Mouse (Mus musculus) liver, embryonic 12.5 days (tissue): ENCODE results near the gene Grik5. TPM values are rescaled to one million over a fixed set of nuclear protein-coding genes. Genes with fewer than 3 reads are reported as not detected.

Experiments
- ATAC-seq: fragments of 200-750 bp; cut with Nextera tagmentation; 2 replicates; pipeline ENCODE4 v1.8.0; 2017; ENCODE audit warnings: moderate number of reproducible peaks, mild to moderate bottlenecking, moderate library complexity
- H3K27ac ChIP-seq: fragments of 300-500 bp; sonication (generic); 2 replicates; pipeline ENCODE4 v1.5.1; 2016; ENCODE audit warnings: mild to moderate bottlenecking
- H3K27me3 ChIP-seq: fragments of 300-500 bp; sonication (generic); replicated peaks from 2 replicates; pipeline ENCODE4 v1.6.1; 2016; ENCODE audit warnings: mild to moderate bottlenecking, moderate library complexity
- H3K36me3 ChIP-seq: fragments of 300-500 bp; sonication (generic); 2 replicates; pipeline ENCODE4 v1.6.1; 2016; ENCODE audit warnings: mild to moderate bottlenecking, moderate library complexity
- H3K4me1 ChIP-seq: fragments of 300-500 bp; sonication (generic); 2 replicates; pipeline ENCODE4 v1.6.1; 2016
- H3K4me2 ChIP-seq: fragments of 300-500 bp; sonication (generic); 2 replicates; pipeline ENCODE4 v1.6.1; 2016; ENCODE audit warnings: mild to moderate bottlenecking, moderate library complexity
- H3K4me3 ChIP-seq: fragments of 300-500 bp; sonication (generic); 2 replicates; pipeline ENCODE4 v1.5.1; 2016; ENCODE audit warnings: mild to moderate bottlenecking, moderate library complexity
- H3K9ac ChIP-seq: fragments of 300-500 bp; sonication (generic); 2 replicates; pipeline ENCODE4 v1.6.1; 2016; ENCODE audit warnings: mild to moderate bottlenecking, moderate library complexity
- H3K9me3 ChIP-seq: fragments of 300-500 bp; sonication (generic); replicated peaks from 2 replicates; pipeline ENCODE4 v1.6.1; 2016; ENCODE audit warnings: mild to moderate bottlenecking, moderate library complexity
- WGBS: fragments of 180-500 bp; shearing (Covaris S2); methylation state at CpG from one replicate; pipeline ENCODE4 v1.1.7; 2016; ENCODE audit not compliant: insufficient replicate concordance; 5-methylcytosine and 5-hydroxymethylcytosine counted together
- polyA plus RNA-seq: library from polyadenylated mRNA; unstranded; fragments of >200 nt; fragmentation: Nextera tagmentation; extraction: Ambion mirVana; gene quantifications from 2 replicates; pipeline ENCODE4 v1.2.1, GENCODE M21; 2016

Grik5 gene
- 2.5 and 3.0 TPM in 2 replicates for polyA plus RNA-seq

DNA sequence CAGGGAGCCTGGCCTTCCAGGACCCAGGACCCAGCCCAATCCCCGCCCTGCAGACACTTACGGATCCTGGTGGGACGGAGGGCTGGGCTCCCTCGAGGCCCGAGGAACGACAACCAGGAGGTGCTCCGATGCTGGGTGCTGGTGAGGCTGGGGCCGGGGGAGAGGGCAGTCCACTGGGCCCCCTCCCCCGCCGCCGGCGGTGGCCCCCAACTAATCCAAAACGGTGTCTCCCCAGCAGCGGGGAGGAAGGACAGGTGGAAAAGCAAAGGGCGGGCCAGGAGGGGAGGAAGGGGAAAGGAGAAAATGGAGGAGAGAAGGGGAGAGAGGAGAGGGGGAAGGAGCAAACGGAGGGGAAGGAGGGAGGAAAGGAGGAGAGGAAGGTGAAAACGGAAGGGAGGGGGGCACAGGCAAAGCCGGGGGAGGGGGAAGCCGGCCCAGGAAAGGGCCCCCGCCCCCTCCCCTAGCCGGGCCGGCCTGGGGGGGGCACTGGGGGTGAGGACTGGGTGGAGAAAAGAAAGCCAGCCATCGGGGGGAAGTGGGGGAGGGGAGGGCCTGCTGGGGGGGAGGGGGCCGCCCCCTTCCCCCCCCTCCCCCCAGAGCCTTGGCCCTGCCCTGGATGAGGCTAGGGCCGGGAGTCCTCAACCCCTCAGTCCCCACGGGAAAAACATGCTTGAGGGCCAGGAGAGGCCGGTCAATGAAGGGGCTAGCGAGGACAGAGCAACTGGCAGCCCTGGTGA lies at the start of gene Grik5, which contains the start of gene Zfp574:
Gene Grik5 (minus strand): TSS at position 368 of the 737 bp plus-strand sequence.
Gene Zfp574 (plus strand): TSS at position 589 of the 737 bp plus-strand sequence.
- Histone ChIP-seq H3K9me3 (no peaks in the 10 kb centered on the region), H3K4me3 (peak within 1 kb of the TSS; percentile 64), H3K27me3 (peaks cover 3% of the 10 kb centered on the region; the same call in 1 of the 2 replicates), H3K36me3 (peaks cover 15% of the 10 kb centered on the region), H3K27ac (peak within 1 kb of the TSS; percentile 69), H3K4me2 (peak within 1 kb of the TSS; percentile 94), H3K9ac (peak within 1 kb of the TSS; percentile 79), H3K4me1 (peaks cover 60% of the 10 kb centered on the region)
- no peak for ATAC-seq
- 3% methylated on average over 27 of the region's 28 CpGs for WGBS

DNA sequence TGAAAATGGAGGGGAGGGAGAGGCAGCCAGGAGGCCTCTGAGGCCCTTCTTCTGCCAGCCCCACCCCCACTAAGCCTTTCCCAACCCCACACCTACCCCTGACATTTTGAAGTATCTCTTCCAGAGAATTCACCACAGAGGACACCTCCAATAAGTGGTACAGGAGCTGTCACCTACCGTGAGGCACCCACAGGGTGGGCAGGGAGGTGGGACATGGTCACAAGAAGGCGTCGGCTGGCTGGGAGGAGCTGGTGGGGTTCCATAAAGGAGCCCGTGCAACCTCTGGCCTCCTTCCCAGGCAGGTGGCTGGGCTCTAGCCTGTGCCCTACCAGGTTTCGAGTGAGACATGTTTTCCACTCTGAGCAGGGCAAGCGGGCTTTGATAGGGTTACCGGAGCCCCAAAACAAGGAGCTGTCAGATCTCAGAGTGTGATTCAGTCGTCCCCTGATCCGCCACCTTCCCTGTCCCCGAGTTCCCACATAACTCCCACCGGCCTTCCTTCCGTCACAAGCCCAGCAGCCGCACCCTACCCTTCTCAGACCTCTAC lies 49.2 kb upstream of the Grik5 start:
- WGBS: 70% methylated on average over 13 of the region's 13 CpGs
- H3K4me3 ChIP-seq: no peak overlapping the region
- H3K27ac ChIP-seq: no peak overlapping the region
- no peaks in the 10 kb centered on the region for H3K9me3 ChIP-seq
- no peak overlapping the region for H3K9ac ChIP-seq
- no peaks in the 10 kb centered on the region for H3K27me3 ChIP-seq
- no peak overlapping the region for H3K4me2 ChIP-seq
- no peak for ATAC-seq
- H3K36me3 ChIP-seq: no peaks in the 10 kb centered on the region
- H3K4me1 ChIP-seq: peaks cover 17% of the 10 kb centered on the region

DNA sequence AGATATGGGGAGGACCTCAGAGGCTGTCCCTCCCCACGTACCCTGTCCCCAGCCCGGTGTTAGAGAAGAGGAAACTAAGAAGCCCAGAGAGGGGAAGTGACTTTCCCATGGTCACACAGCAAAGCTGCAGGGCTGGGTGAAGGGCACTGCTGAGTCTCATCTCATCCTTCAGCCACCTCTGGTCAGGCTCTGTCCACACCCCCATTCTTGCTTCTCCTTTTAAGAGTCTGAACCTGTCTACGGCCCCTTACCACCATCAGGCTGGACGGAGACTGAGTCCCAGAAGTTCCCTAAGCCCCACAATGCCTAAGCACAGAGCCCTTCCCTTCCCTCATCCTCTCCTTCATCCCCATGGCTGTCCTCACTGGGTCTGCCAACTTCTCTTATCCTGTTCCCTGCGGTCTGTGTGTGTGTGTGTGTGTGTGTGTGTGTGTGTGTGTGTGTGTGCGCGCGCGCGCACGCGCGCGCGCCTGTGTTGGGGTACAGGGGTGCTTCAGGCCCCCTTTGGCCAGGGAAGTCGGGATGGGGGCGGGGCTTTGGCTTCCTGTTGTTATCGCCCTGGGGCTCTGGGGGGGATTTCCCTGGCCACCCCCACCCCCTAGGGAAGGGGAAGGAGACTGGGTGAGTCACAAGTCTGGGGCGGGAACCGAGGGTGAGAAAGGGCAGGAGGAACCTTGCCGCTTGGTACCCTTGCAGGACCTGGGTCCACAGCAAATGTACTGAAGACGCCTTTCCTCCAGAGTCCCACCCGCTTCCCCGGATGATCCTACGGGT lies 48.1 kb upstream of the Grik5 start:
- 43% methylated on average over 25 of the region's 25 CpGs for WGBS
- no peak overlapping the region for H3K9ac ChIP-seq
- peaks cover 17% of the 10 kb centered on the region for H3K4me1 ChIP-seq
- no peaks in the 10 kb centered on the region for H3K36me3 ChIP-seq
- no peak overlapping the region for H3K27ac ChIP-seq
- peak; percentile 42; the same call in 1 of the 2 replicates for ATAC-seq
- H3K4me3 ChIP-seq: no peak overlapping the region
- peaks cover 4% of the 10 kb centered on the region; the same call in 1 of the 2 replicates for H3K27me3 ChIP-seq
- no peaks in the 10 kb centered on the region for H3K9me3 ChIP-seq
- H3K4me2 ChIP-seq: 0 out of 2 replicates have a peak overlapping the region, but pooled peaks have one; percentile 13

DNA sequence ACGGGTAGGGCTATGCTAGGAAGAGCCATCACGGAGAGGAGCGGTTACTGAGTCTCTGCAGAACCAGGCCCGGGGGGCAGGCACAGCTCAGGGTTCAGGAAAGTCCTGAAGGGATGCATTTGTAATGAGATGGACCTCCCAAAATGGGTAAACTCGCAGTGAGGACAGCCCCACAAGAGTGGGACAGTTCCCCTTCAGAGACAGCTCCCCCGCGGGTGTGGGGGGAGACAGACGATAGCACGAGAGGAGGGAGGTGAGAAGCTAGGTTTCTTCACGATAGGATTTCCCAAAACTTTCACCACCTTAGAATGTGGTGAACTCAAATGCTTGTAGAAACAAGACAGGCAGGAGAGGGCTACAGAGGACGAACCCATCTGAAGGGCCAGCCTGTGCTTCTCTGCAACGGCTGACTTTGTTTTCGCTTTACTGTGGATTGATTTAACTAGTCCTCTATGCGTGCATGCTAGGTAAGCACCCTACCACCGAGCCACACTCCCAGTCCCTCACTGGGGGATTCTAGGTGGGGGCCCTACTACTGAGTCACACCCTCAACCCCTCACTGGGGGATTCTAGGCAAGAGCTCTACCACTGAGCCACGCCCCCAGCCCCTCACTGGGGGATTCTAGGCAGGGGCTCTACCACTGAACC lies 40.9 kb upstream of the Grik5 start:
- Histone ChIP-seq H3K27me3 (peaks cover 17% of the 10 kb centered on the region), H3K4me1 (no peaks in the 10 kb centered on the region), H3K4me3 (no peak overlapping the region), H3K36me3 (no peaks in the 10 kb centered on the region), H3K9ac (no peak overlapping the region), H3K9me3 (no peaks in the 10 kb centered on the region), H3K4me2 (no peak overlapping the region), H3K27ac (no peak overlapping the region)
- no peak for ATAC-seq
- 72% methylated on average over 16 of the region's 16 CpGs for WGBS

DNA sequence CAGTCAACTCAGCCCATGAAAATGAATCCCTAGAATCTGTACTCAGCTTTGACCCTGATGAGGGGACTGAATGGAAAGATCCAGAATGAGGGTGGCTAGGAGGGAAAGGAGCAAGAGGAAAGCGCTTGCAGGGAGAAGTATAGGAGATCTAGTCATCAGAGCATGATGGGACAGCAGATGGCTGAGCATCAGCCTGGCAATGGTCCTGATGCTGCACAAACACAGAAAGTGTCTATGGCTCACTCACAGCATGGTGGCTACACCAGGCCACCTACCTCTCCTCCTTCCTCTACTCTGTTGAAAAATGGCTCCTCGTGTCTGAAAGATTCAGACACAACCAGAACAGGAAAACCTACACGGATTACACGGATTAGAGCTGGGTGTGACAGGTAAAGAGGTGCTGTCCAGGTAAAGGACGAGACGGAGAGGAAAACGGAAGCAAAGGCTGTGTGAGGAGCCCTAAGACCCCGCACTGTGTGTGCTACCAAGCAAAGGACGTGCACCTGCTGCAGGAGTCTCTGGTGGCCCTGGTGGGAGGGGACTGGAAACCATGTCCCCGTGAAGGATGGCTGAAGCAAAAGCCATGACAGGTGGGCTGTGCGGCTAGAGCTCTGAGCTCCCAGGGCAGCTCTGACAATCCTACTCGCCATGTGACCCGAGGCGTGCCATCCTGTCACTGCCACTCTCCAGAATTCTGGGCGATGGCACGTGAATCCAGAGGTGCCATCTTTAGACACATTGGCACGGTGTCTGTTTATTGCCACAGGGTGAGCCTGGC lies 40.2 kb upstream of the Grik5 start:
- Histone ChIP-seq H3K4me2 (no peak overlapping the region), H3K9ac (no peak overlapping the region), H3K4me3 (no peak overlapping the region), H3K9me3 (no peaks in the 10 kb centered on the region), H3K4me1 (no peaks in the 10 kb centered on the region), H3K36me3 (no peaks in the 10 kb centered on the region), H3K27ac (no peak overlapping the region), H3K27me3 (peaks cover 17% of the 10 kb centered on the region)
- WGBS: 78% methylated on average over 17 of the region's 17 CpGs
- no peak for ATAC-seq

DNA sequence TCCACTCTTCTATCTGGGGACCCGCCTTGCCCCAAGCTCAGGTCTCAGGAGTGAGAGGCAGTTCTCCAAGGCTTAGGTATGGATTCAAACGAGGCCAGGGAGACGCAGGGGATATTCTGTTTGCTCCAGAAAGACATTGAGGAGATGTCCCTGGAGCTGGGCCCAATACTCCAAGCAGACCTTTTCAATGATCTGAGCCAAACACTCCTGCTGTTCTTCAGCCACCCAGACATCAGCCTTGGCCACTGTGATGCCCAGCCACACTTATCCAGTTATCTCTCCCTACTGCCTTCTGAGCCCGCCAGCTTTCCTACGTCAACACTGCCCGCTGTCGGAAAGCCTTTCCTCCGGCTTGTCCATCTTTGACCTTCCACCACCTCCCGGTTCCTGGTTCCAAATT lies 38.2 kb upstream of the Grik5 start:
- Histone ChIP-seq H3K36me3 (no peaks in the 10 kb centered on the region), H3K4me2 (no peak overlapping the region), H3K27me3 (peaks cover 14% of the 10 kb centered on the region), H3K9me3 (no peaks in the 10 kb centered on the region), H3K4me1 (peaks cover 4% of the 10 kb centered on the region; the same call in 1 of the 2 replicates), H3K9ac (no peak overlapping the region), H3K4me3 (no peak overlapping the region), H3K27ac (no peak overlapping the region)
- no peak for ATAC-seq
- 75% methylated on average over 9 of the region's 9 CpGs for WGBS

DNA sequence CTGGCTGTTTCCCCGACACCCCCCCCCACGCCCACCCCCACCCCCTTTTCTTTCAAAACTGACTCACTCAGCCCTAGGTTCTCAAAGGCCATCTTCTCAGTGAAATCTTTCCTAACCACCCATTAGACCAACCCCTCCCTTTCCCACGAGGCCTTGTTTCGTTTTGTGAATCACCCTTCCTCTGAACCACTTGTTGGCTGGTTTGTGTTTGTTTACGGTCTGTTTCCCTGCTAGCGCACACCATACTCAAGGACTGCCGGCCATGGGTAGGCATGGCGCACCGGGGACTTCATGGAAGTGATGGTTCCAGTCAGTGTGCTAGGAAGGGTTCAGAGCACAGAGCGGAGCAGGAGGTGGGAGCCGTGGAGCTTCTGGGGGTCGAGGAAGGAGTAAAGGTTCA lies 37.2 kb upstream of the Grik5 start:
- H3K4me1 ChIP-seq: peaks cover 4% of the 10 kb centered on the region; the same call in 1 of the 2 replicates
- no peaks in the 10 kb centered on the region for H3K36me3 ChIP-seq
- H3K4me3 ChIP-seq: no peak overlapping the region
- H3K27ac ChIP-seq: no peak overlapping the region
- WGBS: 68% methylated on average over 12 of the region's 12 CpGs
- no peak overlapping the region for H3K9ac ChIP-seq
- peaks cover 5% of the 10 kb centered on the region; the same call in 1 of the 2 replicates for H3K27me3 ChIP-seq
- H3K9me3 ChIP-seq: no peaks in the 10 kb centered on the region
- H3K4me2 ChIP-seq: no peak overlapping the region
- no peak for ATAC-seq

DNA sequence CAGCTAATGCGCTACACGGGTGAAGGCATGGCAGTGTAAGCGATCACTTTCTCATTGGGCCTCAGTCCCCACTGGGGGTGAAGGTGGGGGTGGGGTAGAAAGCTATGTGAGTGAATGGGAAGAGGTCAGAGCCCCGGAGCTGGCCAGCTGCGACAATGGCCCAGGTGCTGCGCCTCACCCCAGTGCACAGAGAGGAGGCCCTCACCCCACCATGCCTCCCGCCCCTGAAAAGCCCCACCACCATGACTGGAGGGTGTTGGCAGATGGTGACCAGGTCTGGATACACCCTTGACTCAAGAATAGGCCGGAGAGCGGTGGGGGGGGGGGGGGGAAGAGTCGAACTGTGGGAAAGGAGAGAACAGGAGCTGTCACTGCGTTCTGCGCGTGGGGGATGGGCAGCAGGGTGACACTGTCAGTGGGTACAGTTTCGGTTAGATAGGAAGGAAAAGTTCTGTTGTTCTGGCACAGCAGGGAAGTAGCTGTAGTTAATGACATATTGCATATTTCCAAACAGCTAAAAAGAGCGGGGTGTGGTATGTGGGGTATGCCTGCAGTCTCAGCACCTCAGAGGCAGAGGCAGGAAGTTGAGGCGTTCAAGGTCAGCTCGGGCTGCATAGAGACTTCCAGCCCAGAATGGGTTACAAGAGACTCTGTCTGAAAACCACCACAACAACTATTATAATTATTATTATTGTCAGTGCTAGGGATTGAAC lies 34.8 kb upstream of the Grik5 start:
- ATAC-seq: peak; percentile 35; the same call in 1 of the 2 replicates

DNA sequence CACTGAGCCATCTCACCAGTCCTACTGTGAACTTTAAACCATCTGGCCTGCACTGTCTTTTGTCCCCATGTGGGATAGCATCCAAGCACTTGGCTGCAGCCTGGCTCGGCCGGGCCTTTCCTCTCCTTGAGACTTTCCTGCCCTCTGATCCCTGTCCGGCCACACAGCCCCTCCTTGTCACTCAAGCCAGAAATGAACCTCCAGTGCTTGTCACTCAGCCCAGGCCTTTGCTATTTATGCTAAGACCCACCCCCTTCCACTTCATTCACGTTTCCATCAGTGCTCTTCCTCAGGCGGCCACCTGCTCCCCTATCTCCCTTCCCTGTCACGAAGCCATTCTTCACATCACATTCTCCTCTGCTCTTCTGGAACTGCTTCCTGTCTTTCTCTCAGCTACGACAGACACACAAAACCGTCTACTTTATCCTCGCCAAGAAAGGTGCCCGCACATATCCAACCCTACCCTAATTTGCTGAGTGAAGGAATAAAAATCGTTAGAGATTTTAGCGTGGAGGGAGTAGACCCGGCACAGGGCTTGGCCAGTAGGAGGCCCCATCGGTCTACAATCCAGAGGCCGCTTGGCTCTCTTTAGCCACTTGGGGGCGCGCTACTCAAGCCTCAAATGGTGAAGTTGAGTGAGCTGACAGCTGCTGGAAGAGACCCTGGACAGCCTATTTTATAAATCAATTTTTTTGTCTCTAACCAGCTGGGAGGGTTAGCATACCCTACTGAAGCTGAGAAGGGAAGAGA lies 33.4 kb upstream of the Grik5 start:
- 0 out of 2 replicates have a peak, but pooled peaks cover 4% of the 10 kb centered on the region for H3K27me3 ChIP-seq
- WGBS: 19% methylated on average over 17 of the region's 17 CpGs
- no peak overlapping the region for H3K4me2 ChIP-seq
- H3K9me3 ChIP-seq: no peaks in the 10 kb centered on the region
- H3K36me3 ChIP-seq: no peaks in the 10 kb centered on the region
- no peak overlapping the region for H3K27ac ChIP-seq
- H3K9ac ChIP-seq: no peak overlapping the region
- H3K4me3 ChIP-seq: no peak overlapping the region
- H3K4me1 ChIP-seq: peaks cover 4% of the 10 kb centered on the region; the same call in 1 of the 2 replicates
- no peak for ATAC-seq

More for the DNA sequence above, 34.8 kb upstream of the Grik5 start:
- no peak overlapping the region for H3K9ac ChIP-seq
- H3K4me2 ChIP-seq: no peak overlapping the region
- 0 out of 2 replicates have a peak, but pooled peaks cover 4% of the 10 kb centered on the region for H3K27me3 ChIP-seq
- H3K9me3 ChIP-seq: no peaks in the 10 kb centered on the region
- peaks cover 4% of the 10 kb centered on the region; the same call in 1 of the 2 replicates for H3K4me1 ChIP-seq
- no peak overlapping the region for H3K27ac ChIP-seq
- H3K36me3 ChIP-seq: no peaks in the 10 kb centered on the region
- WGBS: 44% methylated on average over 17 of the region's 17 CpGs
- no peak overlapping the region for H3K4me3 ChIP-seq

DNA sequence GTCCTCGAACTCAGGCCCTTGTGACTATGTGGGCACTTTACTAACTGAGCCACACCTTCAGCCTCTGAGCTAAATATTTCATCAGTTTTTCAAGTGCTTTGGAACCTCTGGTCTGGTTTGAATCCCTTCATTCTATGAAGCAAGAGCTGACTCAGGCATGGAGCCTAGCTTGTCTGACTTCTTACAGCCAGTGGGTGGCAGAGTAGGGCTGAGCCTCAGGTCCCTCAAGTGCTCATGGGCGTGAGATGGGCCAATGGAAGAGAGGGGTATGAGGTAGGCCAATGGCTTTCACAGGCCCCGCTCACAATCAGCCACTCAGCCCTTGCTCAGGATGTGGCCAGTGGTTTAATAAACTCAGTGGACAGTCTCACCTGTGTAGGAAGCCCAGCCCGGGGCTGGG lies 27.4 kb upstream of the Grik5 start:
- Histone ChIP-seq H3K4me1 (no peaks in the 10 kb centered on the region), H3K9ac (no peak overlapping the region), H3K9me3 (no peaks in the 10 kb centered on the region), H3K27me3 (peaks cover 19% of the 10 kb centered on the region; the same call in 1 of the 2 replicates), H3K4me2 (no peak overlapping the region), H3K27ac (no peak overlapping the region), H3K4me3 (no peak overlapping the region), H3K36me3 (no peaks in the 10 kb centered on the region; the same call in 1 of the 2 replicates)
- 42% methylated on average over 4 of the region's 4 CpGs for WGBS
- ATAC-seq: 0 out of 2 replicates have a peak, but pooled peaks have one; percentile 24
